Mouse (Mus musculus): ENCODE measurements around the gene Sash1. TPM values are rescaled to one million over a fixed set of nuclear protein-coding genes. Genes with fewer than 3 reads are reported as not detected.
A peak's percentile ranks its signal among the peaks of the same experiment; 100 is the strongest.

Sash1 gene
- polyA plus RNA-seq, 1 experiment from 2014 or later = 0.77 TPM

GRCm38 (mm10) chr10:8810496-8810895 lies 75.4 kb downstream of the Sash1 start:
- Histone ChIP-seq H3K4me2 (no peak overlapping the region), H3K4me3 (replicated peaks) (no peak overlapping the region), H3K36me3 (no peaks in the 10 kb centered on the region), H3K9me3 (replicated peaks) (no peaks in the 10 kb centered on the region), H3K9ac (no peak overlapping the region), H3K27ac (no peak overlapping the region), H3K27me3 (no peaks in the 10 kb centered on the region), H3K4me1 (replicated peaks) (no peaks in the 10 kb centered on the region)
- DNase-seq (no peak), ATAC-seq (ENCODE audit: low read depth) (no peak)
- WGBS (ENCODE audit: insufficient replicate concordance) = 69% methylated on average over 7 of the region's 7 CpGs

GRCm38 (mm10) chr10:8808383-8808782 lies 77.5 kb downstream of the Sash1 start:
- ATAC-seq (ENCODE audit: low read depth) = no peak
- Histone ChIP-seq H3K36me3 (no peaks in the 10 kb centered on the region), H3K4me1 (replicated peaks) (peaks cover 7% of the 10 kb centered on the region; the same call in 1 of the 2 replicates), H3K9ac (no peak overlapping the region), H3K27ac (no peak overlapping the region), H3K4me3 (replicated peaks) (no peak overlapping the region), H3K9me3 (replicated peaks) (no peaks in the 10 kb centered on the region), H3K27me3 (no peaks in the 10 kb centered on the region), H3K4me2 (no peak overlapping the region)
- DNase-seq = no peak
- WGBS (ENCODE audit: insufficient replicate concordance) = 75% methylated on average over 10 of the region's 10 CpGs

- Histone ChIP-seq H3K27ac (no peak overlapping the region), H3K4me1 (replicated peaks) (peaks cover 13% of the 10 kb centered on the region), H3K4me3 (replicated peaks) (no peak overlapping the region), H3K4me2 (no peak overlapping the region), H3K36me3 (no peaks in the 10 kb centered on the region), H3K9me3 (replicated peaks) (no peaks in the 10 kb centered on the region), H3K27me3 (no peaks in the 10 kb centered on the region), H3K9ac (no peak overlapping the region)
- no peak for ATAC-seq (ENCODE audit: low read depth)
- 77% methylated on average over 9 of the region's 9 CpGs for WGBS (ENCODE audit: insufficient replicate concordance)
- no peak for DNase-seq
Measured at GRCm38 (mm10) chr10:8807581-8807980, 78.3 kb downstream of the Sash1 start.

- Histone ChIP-seq H3K27ac (no peak overlapping the region), H3K9ac (no peak overlapping the region), H3K27me3 (no peaks in the 10 kb centered on the region), H3K4me3 (replicated peaks) (no peak overlapping the region), H3K36me3 (no peaks in the 10 kb centered on the region), H3K9me3 (replicated peaks) (no peaks in the 10 kb centered on the region), H3K4me1 (replicated peaks) (peaks cover 31% of the 10 kb centered on the region), H3K4me2 (no peak overlapping the region)
- no peak for DNase-seq
- ATAC-seq (ENCODE audit: low read depth) = no peak
- 66% methylated on average over 3 of the region's 3 CpGs for WGBS (ENCODE audit: insufficient replicate concordance)
Measured at GRCm38 (mm10) chr10:8805402-8805801, 80.5 kb downstream of the Sash1 start.

- WGBS (ENCODE audit: insufficient replicate concordance) = 53% methylated on average over 8 of the region's 8 CpGs
- Histone ChIP-seq H3K36me3 (no peaks in the 10 kb centered on the region), H3K4me2 (no peak overlapping the region), H3K4me1 (replicated peaks) (peaks cover 31% of the 10 kb centered on the region), H3K4me3 (replicated peaks) (no peak overlapping the region), H3K9me3 (replicated peaks) (no peaks in the 10 kb centered on the region), H3K9ac (no peak overlapping the region), H3K27me3 (no peaks in the 10 kb centered on the region), H3K27ac (no peak overlapping the region)
- DNase-seq (no peak), ATAC-seq (ENCODE audit: low read depth) (no peak)
Measured at GRCm38 (mm10) chr10:8804292-8804691, 81.6 kb downstream of the Sash1 start.

GRCm38 (mm10) chr10:8801719-8802347 lies 84.0 kb downstream of the Sash1 start:
- peaks cover 31% of the 10 kb centered on the region for H3K4me1 ChIP-seq (replicated peaks)
- no peaks in the 10 kb centered on the region for H3K9me3 ChIP-seq (replicated peaks)
- no peak overlapping the region for H3K9ac ChIP-seq
- 24% methylated on average over 12 of the region's 12 CpGs for WGBS (ENCODE audit: insufficient replicate concordance)
- H3K27ac ChIP-seq = no peak overlapping the region
- ATAC-seq (ENCODE audit: low read depth) (peak; percentile 86), DNase-seq (no peak)
- H3K4me2 ChIP-seq = peak overlapping the region; percentile 45
- no peaks in the 10 kb centered on the region for H3K36me3 ChIP-seq
- H3K4me3 ChIP-seq (replicated peaks) = no peak overlapping the region
- H3K27me3 ChIP-seq = no peaks in the 10 kb centered on the region

GRCm38 (mm10) chr10:8801139-8801613 lies 84.7 kb downstream of the Sash1 start:
- no peak for ATAC-seq (ENCODE audit: low read depth)
- Histone ChIP-seq H3K4me3 (replicated peaks) (no peak overlapping the region), H3K36me3 (no peaks in the 10 kb centered on the region), H3K9me3 (replicated peaks) (no peaks in the 10 kb centered on the region), H3K27ac (no peak overlapping the region), H3K4me1 (replicated peaks) (peaks cover 31% of the 10 kb centered on the region), H3K27me3 (no peaks in the 10 kb centered on the region), H3K9ac (no peak overlapping the region), H3K4me2 (peak overlapping the region; percentile 45)
- no peak for DNase-seq
- 70% methylated on average over 14 of the region's 14 CpGs for WGBS (ENCODE audit: insufficient replicate concordance)

GRCm38 (mm10) chr10:8797826-8798225 lies 88.0 kb downstream of the Sash1 start:
- Histone ChIP-seq H3K4me2 (no peak overlapping the region), H3K9ac (no peak overlapping the region), H3K36me3 (no peaks in the 10 kb centered on the region), H3K27ac (no peak overlapping the region), H3K4me3 (replicated peaks) (no peak overlapping the region), H3K27me3 (no peaks in the 10 kb centered on the region), H3K4me1 (replicated peaks) (peaks cover 20% of the 10 kb centered on the region), H3K9me3 (replicated peaks) (no peaks in the 10 kb centered on the region)
- no peak for ATAC-seq (ENCODE audit: low read depth)
- WGBS (ENCODE audit: insufficient replicate concordance) = 74% methylated on average over 6 of the region's 6 CpGs
- no peak for DNase-seq

GRCm38 (mm10) chr10:8795336-8795735 lies 90.5 kb downstream of the Sash1 start:
- no peak overlapping the region for H3K27ac ChIP-seq
- no peaks in the 10 kb centered on the region for H3K27me3 ChIP-seq
- no peaks in the 10 kb centered on the region for H3K9me3 ChIP-seq (replicated peaks)
- H3K4me3 ChIP-seq (replicated peaks) = no peak overlapping the region
- H3K9ac ChIP-seq = no peak overlapping the region
- DNase-seq (peak; percentile 12), ATAC-seq (ENCODE audit: low read depth) (no peak)
- 30% methylated on average over 7 of the region's 7 CpGs for WGBS (ENCODE audit: insufficient replicate concordance)
- no peak overlapping the region for H3K4me2 ChIP-seq
- H3K4me1 ChIP-seq (replicated peaks) = no peaks in the 10 kb centered on the region
- no peaks in the 10 kb centered on the region for H3K36me3 ChIP-seq

- Histone ChIP-seq H3K27ac (no peak overlapping the region), H3K36me3 (no peaks in the 10 kb centered on the region), H3K27me3 (no peaks in the 10 kb centered on the region), H3K9ac (no peak overlapping the region), H3K9me3 (replicated peaks) (no peaks in the 10 kb centered on the region), H3K4me1 (replicated peaks) (no peaks in the 10 kb centered on the region; the same call in 1 of the 2 replicates), H3K4me2 (no peak overlapping the region), H3K4me3 (replicated peaks) (no peak overlapping the region)
- WGBS (ENCODE audit: insufficient replicate concordance) = 56% methylated on average over 5 of the region's 5 CpGs
- DNase-seq (peak; percentile 22), ATAC-seq (ENCODE audit: low read depth) (no peak)
Measured at GRCm38 (mm10) chr10:8792412-8792811, 93.5 kb downstream of the Sash1 start.

- H3K9me3 ChIP-seq (replicated peaks) = no peaks in the 10 kb centered on the region
- ATAC-seq (ENCODE audit: low read depth) (no peak), DNase-seq (no peak)
- peaks cover 19% of the 10 kb centered on the region for H3K4me1 ChIP-seq (replicated peaks)
- no peak overlapping the region for H3K27ac ChIP-seq
- no peaks in the 10 kb centered on the region for H3K36me3 ChIP-seq
- H3K4me3 ChIP-seq (replicated peaks) = no peak overlapping the region
- H3K4me2 ChIP-seq = no peak overlapping the region
- 78% methylated on average over 6 of the region's 6 CpGs for WGBS (ENCODE audit: insufficient replicate concordance)
- no peaks in the 10 kb centered on the region for H3K27me3 ChIP-seq
- no peak overlapping the region for H3K9ac ChIP-seq
Measured at GRCm38 (mm10) chr10:8789096-8789495, 96.8 kb downstream of the Sash1 start.

- ATAC-seq (ENCODE audit: low read depth) (no peak), DNase-seq (no peak)
- H3K9ac ChIP-seq = no peak overlapping the region
- no peaks in the 10 kb centered on the region for H3K36me3 ChIP-seq
- peaks cover 19% of the 10 kb centered on the region for H3K4me1 ChIP-seq (replicated peaks)
- no peaks in the 10 kb centered on the region for H3K27me3 ChIP-seq
- H3K4me2 ChIP-seq = no peak overlapping the region
- H3K9me3 ChIP-seq (replicated peaks) = no peaks in the 10 kb centered on the region
- 71% methylated on average over 2 of the region's 2 CpGs for WGBS (ENCODE audit: insufficient replicate concordance)
- H3K4me3 ChIP-seq (replicated peaks) = no peak overlapping the region
- H3K27ac ChIP-seq = no peak overlapping the region
Measured at GRCm38 (mm10) chr10:8787221-8787620, 98.6 kb downstream of the Sash1 start.

Data from liver, embryonic 13.5 days (tissue).